Mouse (Mus musculus) CD4-positive helper T cell, adult 2 months (primary cell): ENCODE results near the gene Hexdc.

Source experiments
- DNase-seq: peaks from one replicate; pipeline ENCODE4 v3.0.0-alpha.2; 2012; ENCODE audit warnings: low read depth, missing footprints, low spot score

Gene Hexdc

GRCm38 (mm10) chr11:121204161-121205006 lies at the start of gene Hexdc, which contains the start of gene Ogfod3:
Gene Hexdc (plus strand): TSS chr11:121204433.
Gene Ogfod3 (minus strand): TSS chr11:121204711.
- peak; percentile 95 for DNase-seq

DNA sequence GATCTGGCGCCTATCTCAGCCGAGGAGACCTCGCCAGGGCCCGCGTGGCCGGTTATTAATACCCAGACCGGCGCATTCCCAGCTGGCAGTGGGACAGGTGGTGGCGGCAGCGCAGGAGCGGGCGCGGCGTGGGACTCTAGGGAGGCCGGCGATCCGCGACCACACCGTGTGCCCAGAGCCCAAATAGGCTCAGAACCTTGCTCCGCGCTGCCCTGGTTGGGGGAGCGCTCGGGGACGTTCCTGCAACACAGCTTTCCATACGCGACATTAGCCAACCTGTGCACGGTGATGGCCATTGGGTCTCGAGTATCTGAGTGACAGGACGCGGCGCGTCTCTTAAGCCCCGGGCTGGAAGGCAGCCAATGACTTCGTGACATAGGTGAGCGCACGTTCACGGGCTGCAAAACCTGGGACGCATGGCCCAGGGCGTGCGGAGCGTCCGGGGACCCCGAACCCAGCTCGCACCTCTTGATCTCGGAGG lies 47.8 kb upstream of the Hexdc start:
- no peak for DNase-seq

GRCm38 (mm10) chr11:121159971-121160370 lies 44.3 kb upstream of the Hexdc start, which contains the start of gene Uts2r:
Gene Uts2r (plus strand): TSS chr11:121160271.
- no peak for DNase-seq

- DNase-seq: no peak
Measured at GRCm38 (mm10) chr11:121160636-121161346, 43.4 kb upstream of the Hexdc start.

DNA sequence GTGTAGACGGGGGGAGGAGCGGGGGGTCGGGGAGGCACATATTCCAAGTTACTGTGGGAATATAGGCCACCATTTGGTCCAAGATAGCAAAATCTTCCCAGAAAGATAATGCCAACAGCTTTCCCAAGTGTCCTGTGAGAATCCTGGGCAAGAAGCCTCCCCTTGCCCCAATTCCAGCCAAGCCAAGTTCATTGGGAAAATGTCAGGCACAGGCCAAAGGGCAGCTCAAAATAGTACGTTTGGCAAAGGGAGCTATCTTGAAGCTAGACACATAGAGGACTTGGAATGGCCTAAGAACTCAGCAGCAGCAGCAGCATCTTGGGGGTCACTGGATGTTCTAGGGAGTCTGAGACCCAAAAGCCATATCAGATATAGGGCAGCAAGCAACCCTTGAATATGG lies 40.5 kb upstream of the Hexdc start:
- no peak for DNase-seq

DNA sequence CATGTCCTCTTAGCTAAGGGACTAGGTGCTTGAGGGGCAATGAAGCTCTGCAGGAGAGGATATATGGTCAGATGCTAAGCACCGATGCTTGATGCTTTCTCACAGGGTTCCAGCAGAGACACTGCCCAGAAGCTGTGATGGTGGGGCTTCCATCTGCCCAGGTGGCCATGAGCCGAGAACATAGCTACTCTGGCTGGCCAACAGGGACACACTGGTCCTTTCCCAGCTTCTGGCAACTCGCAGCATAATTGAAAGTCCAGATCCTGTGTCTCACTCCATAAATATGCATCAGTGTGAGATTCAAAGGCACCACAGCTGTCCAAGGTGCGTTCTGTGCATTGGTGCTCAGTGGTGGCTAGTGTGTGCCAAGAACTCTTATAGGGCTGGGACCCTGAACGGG lies 31.0 kb upstream of the Hexdc start:
- no peak for DNase-seq

DNA sequence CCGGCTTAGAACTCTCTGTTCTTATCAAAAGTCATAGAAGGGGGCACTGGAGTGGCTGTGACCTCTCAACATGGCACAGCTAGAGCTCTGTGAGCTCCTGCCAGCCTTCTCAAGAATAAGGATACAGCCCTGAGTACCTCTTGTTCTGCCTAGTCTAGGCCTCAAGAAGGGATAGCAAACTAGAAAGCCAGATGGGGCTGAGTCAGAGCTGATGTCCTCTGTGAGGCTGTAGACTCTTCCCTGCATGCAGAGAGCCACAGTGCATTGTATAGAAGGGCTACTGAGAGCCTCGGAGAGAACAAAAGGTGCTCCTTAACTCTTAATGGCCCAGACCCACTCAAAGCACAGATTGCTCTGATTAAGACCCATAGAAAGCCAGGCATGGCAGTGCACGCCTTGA lies 30.0 kb upstream of the Hexdc start:
- DNase-seq: no peak

DNA sequence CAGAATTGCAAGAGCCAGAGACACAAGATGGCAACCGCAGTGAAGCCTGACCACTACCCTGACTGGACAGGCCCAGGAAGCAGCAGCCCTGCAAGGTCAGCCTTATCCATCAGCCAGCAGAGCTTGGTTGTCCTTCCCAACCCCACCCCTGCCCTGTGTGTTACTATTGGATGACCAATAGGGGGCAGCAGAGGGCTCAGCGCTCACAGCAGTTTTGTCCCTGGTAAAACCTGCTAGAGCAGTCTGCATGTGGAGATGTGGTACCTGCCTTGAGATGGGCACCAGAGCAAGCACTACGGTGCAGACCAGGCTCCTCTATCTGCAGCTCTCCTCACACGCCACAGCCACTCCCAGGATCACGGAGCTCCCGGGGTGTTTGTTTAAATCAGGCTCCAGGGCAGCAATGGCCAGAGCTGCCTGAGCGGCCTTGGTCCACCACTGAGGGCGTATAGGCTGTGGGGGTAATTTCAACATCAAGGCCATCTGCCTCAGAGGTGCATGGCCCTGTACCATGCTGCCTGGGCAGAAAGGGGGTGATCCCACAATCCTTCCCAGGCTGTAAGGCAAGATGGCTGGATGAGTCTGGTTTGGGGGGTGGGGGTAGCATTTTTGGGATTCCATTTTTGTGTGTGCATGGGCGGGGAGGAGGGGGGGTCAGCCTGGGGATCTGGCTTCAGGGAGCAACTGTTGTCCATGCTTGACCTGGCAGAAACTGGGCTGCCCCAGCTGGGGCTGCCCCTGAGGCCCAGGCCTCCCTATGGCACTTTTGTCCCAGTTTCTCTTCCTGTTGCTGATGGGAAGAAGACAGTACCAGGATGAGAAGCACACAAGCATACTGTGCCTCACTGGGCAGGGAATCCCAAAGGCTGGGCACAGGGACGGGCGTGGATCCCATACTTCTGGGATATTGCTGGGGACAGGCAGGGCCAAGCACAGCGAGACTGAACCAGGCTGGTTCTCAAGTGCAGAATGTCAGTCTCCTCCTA lies 27.7 kb upstream of the Hexdc start:
- peak; percentile 59 for DNase-seq

- no peak for DNase-seq
Measured at GRCm38 (mm10) chr11:121189681-121190080, 14.6 kb upstream of the Hexdc start.

DNA sequence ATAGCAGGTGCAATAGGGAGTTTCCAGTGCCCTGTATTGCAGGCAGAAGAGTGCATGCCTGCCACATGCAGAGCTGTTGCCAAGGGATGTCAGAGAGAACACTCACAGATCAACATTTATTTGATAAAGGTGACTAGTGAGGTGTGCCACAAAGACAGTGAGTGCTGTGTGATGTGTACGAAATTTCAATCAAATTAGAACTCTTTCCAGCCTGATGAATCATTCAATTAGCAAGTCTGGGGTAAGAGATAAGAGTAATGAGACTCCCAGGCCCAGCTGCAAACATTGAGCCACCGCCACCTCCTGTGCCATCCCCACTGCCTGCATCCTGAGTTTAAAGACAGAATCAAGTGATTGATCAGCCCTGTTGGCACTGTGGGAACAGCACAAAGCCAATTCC lies 11.5 kb upstream of the Hexdc start:
- no peak for DNase-seq

GRCm38 (mm10) chr11:121193415-121193814 lies 10.8 kb upstream of the Hexdc start:
- no peak for DNase-seq

- DNase-seq: no peak
Measured at GRCm38 (mm10) chr11:121198622-121199021, 5.6 kb upstream of the Hexdc start.

GRCm38 (mm10) chr11:121199851-121200250 lies 4.4 kb upstream of the Hexdc start:
- DNase-seq: no peak

DNA sequence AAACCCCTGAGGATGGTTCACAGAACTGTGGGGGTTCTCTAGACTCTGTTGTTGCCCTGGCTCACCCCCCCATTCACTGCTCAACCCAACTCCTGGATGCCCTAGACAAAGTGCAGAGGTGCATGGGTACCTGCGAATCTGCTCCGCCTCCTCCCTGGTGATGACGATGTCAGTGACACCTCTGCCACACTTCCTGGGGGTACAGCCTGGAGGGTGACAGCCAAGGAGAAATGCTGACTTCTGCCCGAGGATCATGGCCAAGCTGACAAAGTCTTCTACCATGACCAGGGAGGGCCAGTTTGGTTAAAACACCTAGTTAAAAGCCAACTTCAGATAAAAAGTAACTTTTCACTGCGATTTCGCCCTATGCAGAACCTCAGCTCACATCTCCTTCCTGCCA lies 3.5 kb upstream of the Hexdc start:
- no peak for DNase-seq

DNA sequence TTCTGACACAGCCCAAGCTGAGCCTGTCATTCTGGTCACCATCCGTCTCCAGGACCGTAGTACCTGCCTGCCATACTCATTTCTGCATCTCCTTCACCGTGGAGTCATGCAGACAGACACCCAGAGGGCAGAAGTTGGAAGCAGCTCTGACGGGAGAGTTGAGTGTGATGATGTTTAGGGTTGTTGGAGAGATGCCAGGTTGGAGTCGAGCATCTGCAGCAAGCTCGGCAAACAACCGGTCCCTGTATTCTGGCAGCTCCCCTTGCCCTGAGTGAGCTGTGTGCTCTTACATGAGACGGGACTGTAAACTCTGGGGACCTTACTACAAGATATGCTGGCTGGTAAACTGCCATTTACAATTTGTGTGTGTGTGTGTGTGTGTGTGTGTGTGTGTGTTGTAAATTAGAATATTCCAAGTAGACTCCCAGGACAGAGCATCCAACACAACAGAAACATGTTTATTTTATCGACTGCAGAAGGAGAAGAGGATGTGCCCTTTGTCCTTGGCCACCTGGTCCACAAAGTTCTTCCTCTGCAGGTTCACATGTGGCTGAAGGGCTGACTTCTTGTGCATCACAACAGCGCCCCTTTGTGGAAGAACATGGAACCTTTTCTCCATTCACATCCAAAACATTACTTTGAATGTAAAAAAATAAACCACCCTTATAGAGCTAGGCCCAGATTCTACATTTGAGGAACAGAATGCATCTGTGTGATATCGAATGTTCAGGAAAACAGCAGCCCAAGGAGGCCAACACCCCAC lies 2.6 kb upstream of the Hexdc start:
- DNase-seq: peak; percentile 42

DNA sequence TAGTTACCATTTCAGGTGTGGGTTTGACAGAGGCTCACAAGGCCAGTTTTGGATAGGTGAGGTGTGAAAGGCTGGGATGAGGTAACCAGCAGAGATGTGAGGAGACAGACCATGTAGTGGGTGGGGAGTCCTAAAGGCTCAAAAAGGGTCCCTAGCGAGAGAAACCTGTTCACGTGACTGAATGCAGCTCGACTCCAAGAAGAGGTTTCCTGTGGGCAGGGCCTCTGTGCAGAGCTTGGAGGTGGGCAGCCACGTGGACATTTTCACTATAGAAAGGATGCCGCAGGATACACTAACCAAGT lies 423 bp upstream of the Hexdc start:
- no peak for DNase-seq

DNA sequence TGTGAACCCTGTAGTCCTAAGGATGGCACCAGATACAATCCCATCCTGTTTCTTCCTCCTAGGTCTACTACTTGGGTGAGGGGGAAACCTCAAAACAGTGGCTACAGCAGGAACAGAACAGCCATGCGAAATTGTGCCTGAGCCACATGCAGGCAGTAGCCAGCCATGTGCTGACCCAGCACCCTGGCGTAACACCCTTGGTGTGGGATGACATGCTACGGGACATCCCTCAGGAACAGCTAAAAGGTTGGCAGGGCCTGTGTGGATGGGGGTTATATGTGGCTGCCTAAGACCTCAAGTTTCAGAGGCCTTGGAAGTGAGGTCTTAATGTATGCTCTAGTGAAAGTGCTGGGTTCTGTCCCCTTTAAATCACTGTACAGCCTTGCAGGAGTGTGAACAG lies 12.6 kb downstream of the Hexdc start:
- no peak for DNase-seq

- DNase-seq: no peak
Measured at GRCm38 (mm10) chr11:121219776-121220175, 15.5 kb downstream of the Hexdc start.

DNA sequence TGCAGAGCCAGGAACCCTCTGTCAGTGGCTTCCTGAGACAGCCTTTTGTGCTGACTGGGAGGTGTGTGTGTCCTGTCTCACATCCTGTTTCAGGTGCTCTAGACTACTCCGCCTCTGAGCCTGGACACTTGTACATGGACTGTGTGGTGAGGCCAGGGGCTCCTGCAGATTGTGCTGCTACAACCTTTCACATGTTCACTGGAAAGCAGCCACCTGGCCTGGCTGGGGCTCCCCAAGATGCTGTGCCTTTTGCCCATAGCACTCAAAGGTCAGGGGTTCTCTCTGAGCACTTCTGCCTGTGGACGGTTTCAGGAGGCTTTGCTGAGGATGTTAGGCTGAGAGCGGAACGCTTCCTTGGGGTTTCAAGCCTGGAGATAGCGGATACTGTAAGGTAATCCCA lies 16.5 kb downstream of the Hexdc start:
- DNase-seq: no peak

DNA sequence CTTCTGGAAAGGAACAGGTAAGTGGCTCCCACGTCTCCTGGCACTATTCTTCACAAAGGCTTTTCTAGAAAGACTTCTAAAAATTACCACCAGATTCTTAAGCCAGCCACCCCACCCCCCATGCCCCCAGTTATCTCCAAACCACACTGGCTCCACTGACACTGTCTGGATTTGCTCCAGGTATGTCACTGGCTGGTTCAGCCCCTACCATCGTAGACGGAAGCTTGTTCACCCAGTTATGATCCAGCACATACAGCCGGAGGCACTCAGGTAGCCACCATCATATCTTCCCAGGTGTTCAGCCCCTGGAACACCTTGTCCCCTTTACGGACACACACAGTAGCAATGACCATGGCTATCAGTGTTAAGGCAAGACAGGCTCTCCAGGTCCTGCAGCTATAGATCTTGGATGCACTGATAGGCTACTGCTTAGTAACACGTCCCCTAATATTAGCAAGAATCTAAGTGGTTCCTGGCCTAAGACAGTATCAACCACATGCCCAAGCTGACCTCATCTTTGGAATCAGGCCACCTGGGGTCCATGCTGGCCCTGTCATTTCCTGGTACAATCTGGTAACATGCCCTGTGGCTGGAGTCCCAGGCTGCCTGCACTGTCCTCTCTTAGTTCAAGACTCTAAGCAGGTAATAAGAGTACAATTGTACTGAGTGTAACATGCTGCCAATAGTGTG lies 17.2 kb downstream of the Hexdc start:
- DNase-seq: no peak
